Mouse (Mus musculus) neural tube, embryonic 14.5 days (tissue): ENCODE results near the gene 4930402H24Rik. TPM values are rescaled to one million over a fixed set of nuclear protein-coding genes. Genes with fewer than 3 reads are reported as not detected.

Experiments
- ATAC-seq: fragments of 200-750 bp; cut with Nextera tagmentation; 2 replicates; pipeline ENCODE4 v1.8.0; 2017; ENCODE audit warnings: low read depth, mild to moderate bottlenecking, moderate TSS enrichment, moderate library complexity
- H3K27ac ChIP-seq: fragments of 300-500 bp; sonication (generic); 2 replicates; pipeline ENCODE4 v1.5.1; 2014; ENCODE audit warnings: low read depth, mild to moderate bottlenecking, control low read depth, low read length, moderate library complexity, mixed read lengths
- H3K27me3 ChIP-seq: fragments of 300-500 bp; sonication (generic); 2 replicates; pipeline ENCODE4 v1.6.1; 2014; ENCODE audit warnings: low read length; ENCODE audit not compliant: control insufficient read depth, insufficient read depth
- H3K36me3 ChIP-seq: fragments of 300-500 bp; sonication (generic); 2 replicates; pipeline ENCODE4 v1.6.1; 2014; ENCODE audit warnings: low read length, mixed read lengths; ENCODE audit not compliant: control insufficient read depth, insufficient read depth
- H3K4me1 ChIP-seq: fragments of 300-500 bp; sonication (generic); 2 replicates; pipeline ENCODE4 v1.6.1; 2014; ENCODE audit warnings: low read length; ENCODE audit not compliant: control insufficient read depth, insufficient read depth
- H3K4me2 ChIP-seq: fragments of 300-500 bp; sonication (generic); 2 replicates; pipeline ENCODE4 v1.6.1; 2014; ENCODE audit warnings: mild to moderate bottlenecking, low read depth, low read length, control low read depth
- H3K4me3 ChIP-seq: fragments of 300-500 bp; sonication (generic); 2 replicates; pipeline ENCODE4 v1.5.1; 2014; ENCODE audit warnings: low read depth, low read length, control low read depth, mixed read lengths
- H3K9ac ChIP-seq: fragments of 300-500 bp; sonication (generic); replicated peaks from 2 replicates; pipeline ENCODE4 v1.6.1; 2014; ENCODE audit warnings: low read depth, mild to moderate bottlenecking, control low read depth, low read length, mixed read lengths
- H3K9me3 ChIP-seq: fragments of 300-500 bp; sonication (generic); 2 replicates; pipeline ENCODE4 v1.6.1; 2016; ENCODE audit warnings: low read length; ENCODE audit not compliant: control insufficient read depth
- WGBS: fragments of 180-500 bp; shearing (Covaris S2); extraction: QIAGEN DNeasy Blood & Tissue Kit; methylation state at CpG from one replicate; pipeline ENCODE4 v1.1.7; 2014; 5-methylcytosine and 5-hydroxymethylcytosine counted together
- polyA plus RNA-seq: library from polyadenylated mRNA; unstranded; fragments of >200 nt; fragmentation: Nextera tagmentation; extraction: Ambion mirVana; gene quantifications from 2 replicates; pipeline ENCODE4 v1.2.1, GENCODE M21; 2014

The 4930402H24Rik gene
- polyA plus RNA-seq, 1 experiment from 2014 or later, result 109 TPM

DNA sequence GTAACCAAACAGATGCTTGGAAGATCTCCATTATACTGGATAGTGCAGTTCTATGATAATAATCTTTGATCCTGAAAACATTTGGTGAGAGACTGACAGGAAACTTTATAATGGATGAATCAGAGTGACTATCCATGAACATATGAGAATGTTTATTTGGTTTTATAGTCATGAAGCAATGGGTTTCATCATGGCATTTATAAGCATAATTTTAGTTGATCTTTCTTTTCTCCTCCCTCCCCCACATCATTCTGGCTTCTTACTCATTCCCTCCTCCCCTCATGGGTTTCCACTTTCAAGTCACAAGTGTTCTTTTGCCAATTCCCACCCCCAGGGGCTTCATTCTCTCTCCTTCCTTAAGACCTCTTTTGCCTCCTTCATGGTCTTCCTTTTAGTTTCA, 19.2 kb downstream of the 4930402H24Rik start:
- ATAC-seq, result no peak
- H3K9ac ChIP-seq, result no peak overlapping the region
- no peak overlapping the region for H3K4me2 ChIP-seq

DNA sequence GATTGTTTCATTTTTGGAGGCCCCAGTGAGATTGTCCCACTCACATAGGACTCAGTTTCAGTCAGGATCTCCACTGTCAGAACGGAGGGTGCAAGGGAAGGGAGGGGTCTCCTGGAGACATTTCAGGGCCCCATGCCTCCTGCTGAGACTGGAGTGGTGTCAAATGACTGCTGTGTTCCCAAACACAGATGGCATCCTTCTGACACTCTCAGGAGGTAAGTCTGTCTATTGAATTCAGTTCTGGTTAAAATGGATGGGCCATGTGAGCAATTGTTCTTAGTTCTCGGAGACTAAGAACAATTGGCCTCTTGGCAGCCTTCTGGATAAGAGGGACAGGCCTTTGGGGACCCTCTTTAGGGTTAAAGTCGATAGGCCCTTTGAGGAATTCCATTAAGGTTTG, 28.8 kb downstream of the 4930402H24Rik start:
- WGBS, result 37% methylated on average over 3 of the region's 3 CpGs
- Histone ChIP-seq H3K4me3 (no peak overlapping the region), H3K27me3 (no peaks in the 10 kb centered on the region), H3K9me3 (no peaks in the 10 kb centered on the region), H3K4me2 (no peak overlapping the region), H3K9ac (no peak overlapping the region), H3K4me1 (no peaks in the 10 kb centered on the region), H3K27ac (no peak overlapping the region), H3K36me3 (no peaks in the 10 kb centered on the region)
- ATAC-seq, result no peak

More for the DNA sequence above, 19.2 kb downstream of the 4930402H24Rik start:
- H3K4me1 ChIP-seq, result no peaks in the 10 kb centered on the region
- no peaks in the 10 kb centered on the region for H3K9me3 ChIP-seq
- no peak overlapping the region for H3K4me3 ChIP-seq
- H3K27ac ChIP-seq, result no peak overlapping the region
- no peaks in the 10 kb centered on the region for H3K27me3 ChIP-seq
- no peaks in the 10 kb centered on the region for H3K36me3 ChIP-seq

GRCm38 (mm10) chr2:130870916-130871315, 35.3 kb downstream of the 4930402H24Rik start:
- H3K9ac ChIP-seq, result no peak overlapping the region
- 72% methylated on average over 5 of the region's 5 CpGs for WGBS
- no peak overlapping the region for H3K27ac ChIP-seq
- H3K27me3 ChIP-seq, result no peaks in the 10 kb centered on the region
- no peaks in the 10 kb centered on the region for H3K4me1 ChIP-seq
- no peak for ATAC-seq
- H3K36me3 ChIP-seq, result no peaks in the 10 kb centered on the region
- no peaks in the 10 kb centered on the region for H3K9me3 ChIP-seq
- H3K4me3 ChIP-seq, result no peak overlapping the region
- H3K4me2 ChIP-seq, result no peak overlapping the region

DNA sequence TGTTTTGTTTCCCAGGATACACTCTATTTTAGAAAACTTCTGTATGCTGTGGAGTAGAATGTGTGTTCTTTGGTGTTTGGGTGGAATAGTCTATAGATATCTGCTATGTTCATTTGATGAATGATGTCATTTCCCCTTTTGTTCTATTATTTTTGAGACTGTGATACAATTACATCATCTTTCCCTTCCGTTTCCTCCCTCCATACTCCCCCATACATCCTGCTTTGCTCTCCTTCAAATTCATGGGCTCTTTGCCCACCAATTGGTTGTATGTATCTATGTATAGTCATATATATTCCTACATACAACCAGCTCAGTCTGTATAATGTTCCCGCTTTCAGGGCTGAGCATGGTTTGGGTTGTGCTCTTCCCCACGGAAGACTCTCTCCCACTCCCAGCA, 44.1 kb downstream of the 4930402H24Rik start:
- no peak overlapping the region for H3K4me3 ChIP-seq
- H3K27me3 ChIP-seq, result no peaks in the 10 kb centered on the region
- ATAC-seq, result no peak
- no peaks in the 10 kb centered on the region for H3K9me3 ChIP-seq
- WGBS, result 85% methylated on average over 3 of the region's 3 CpGs
- no peaks in the 10 kb centered on the region for H3K36me3 ChIP-seq
- H3K27ac ChIP-seq, result no peak overlapping the region
- H3K4me2 ChIP-seq, result no peak overlapping the region
- no peak overlapping the region for H3K9ac ChIP-seq
- no peaks in the 10 kb centered on the region for H3K4me1 ChIP-seq

DNA sequence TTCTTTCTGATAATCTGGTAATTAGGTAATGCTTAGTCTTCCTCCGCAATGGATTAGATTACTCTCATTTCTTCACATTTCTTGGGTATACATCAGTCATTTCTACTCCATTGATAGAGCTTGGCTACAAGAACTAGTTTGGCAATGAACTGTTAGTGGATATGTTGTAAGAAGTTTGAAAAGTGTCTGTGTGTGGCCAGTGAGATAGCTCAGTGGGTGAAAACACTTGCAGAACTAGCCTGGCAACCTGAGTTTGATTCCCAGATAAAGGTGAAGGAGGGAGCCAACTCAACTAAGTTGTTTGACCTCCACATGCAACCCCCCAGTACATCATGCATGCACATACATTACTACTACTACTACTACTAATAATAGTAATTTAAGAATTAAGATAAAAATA, 53.2 kb downstream of the 4930402H24Rik start:
- H3K9me3 ChIP-seq, result no peaks in the 10 kb centered on the region
- H3K27me3 ChIP-seq, result no peaks in the 10 kb centered on the region
- H3K36me3 ChIP-seq, result no peaks in the 10 kb centered on the region
- no peak overlapping the region for H3K9ac ChIP-seq
- no peak overlapping the region for H3K4me2 ChIP-seq
- H3K4me1 ChIP-seq, result no peaks in the 10 kb centered on the region
- WGBS, result 88% methylated on average over 1 of the region's 1 CpGs
- ATAC-seq, result no peak
- H3K4me3 ChIP-seq, result no peak overlapping the region
- H3K27ac ChIP-seq, result no peak overlapping the region

DNA sequence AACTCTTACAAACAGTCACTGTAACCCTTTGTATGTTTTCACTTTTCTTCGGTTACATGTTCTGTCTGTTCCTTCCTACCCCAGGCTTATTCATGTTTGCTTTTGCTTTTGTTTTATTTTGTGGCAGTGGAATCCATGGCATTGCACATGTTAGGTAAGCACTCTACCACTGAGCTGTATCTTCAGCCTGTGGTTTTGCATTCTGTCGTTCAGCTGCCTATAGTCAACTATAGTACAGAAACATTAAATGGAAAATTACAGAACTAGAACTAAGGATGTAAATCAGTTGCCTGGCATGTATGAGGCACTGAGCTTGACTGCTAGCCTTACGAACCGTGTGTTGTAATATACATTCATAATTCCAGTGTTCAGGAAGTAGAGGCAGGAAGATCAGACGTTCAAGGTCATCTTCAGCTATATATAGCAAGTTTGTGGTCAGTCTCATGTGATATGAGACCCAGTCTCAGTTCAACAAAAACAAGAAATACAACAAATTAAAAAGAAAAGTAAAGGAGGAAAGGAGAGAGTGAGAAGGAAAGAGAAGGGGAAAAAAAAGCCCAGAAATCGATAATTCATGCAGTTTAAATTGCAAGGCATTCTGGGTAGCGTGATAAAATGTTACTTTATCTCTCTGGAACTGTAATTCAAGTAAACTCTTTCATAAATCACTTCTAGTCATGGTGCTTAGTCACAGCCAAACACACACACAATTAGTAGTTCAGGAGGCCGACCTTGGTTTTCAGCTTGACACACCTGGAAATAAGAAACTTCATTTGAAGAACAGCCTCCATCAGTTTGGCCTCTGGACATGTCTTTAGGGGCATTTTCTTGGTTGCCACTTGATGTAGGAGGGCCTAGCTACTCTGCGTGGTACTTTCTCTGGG, 54.6 kb downstream of the 4930402H24Rik start:
- Histone ChIP-seq H3K27me3 (no peaks in the 10 kb centered on the region), H3K4me1 (no peaks in the 10 kb centered on the region), H3K9me3 (no peaks in the 10 kb centered on the region), H3K4me3 (no peak overlapping the region), H3K36me3 (no peaks in the 10 kb centered on the region), H3K9ac (no peak overlapping the region), H3K4me2 (no peak overlapping the region), H3K27ac (no peak overlapping the region)
- 86% methylated on average over 9 of the region's 9 CpGs for WGBS
- ATAC-seq, result no peak

GRCm38 (mm10) chr2:130849688-130850087, 56.5 kb downstream of the 4930402H24Rik start:
- no peaks in the 10 kb centered on the region for H3K27me3 ChIP-seq
- no peak for ATAC-seq
- H3K36me3 ChIP-seq, result no peaks in the 10 kb centered on the region
- no peaks in the 10 kb centered on the region for H3K9me3 ChIP-seq
- no peak overlapping the region for H3K4me2 ChIP-seq
- no peak overlapping the region for H3K9ac ChIP-seq
- H3K27ac ChIP-seq, result no peak overlapping the region
- no peak overlapping the region for H3K4me3 ChIP-seq
- no peaks in the 10 kb centered on the region for H3K4me1 ChIP-seq
- 84% methylated on average over 4 of the region's 4 CpGs for WGBS

- H3K4me3 ChIP-seq, result no peak overlapping the region
- no peak overlapping the region for H3K27ac ChIP-seq
- H3K9me3 ChIP-seq, result no peaks in the 10 kb centered on the region
- H3K4me1 ChIP-seq, result no peaks in the 10 kb centered on the region
- WGBS, result 87% methylated on average over 4 of the region's 4 CpGs
- no peaks in the 10 kb centered on the region for H3K36me3 ChIP-seq
- H3K4me2 ChIP-seq, result no peak overlapping the region
- H3K9ac ChIP-seq, result no peak overlapping the region
- ATAC-seq, result no peak
- no peaks in the 10 kb centered on the region for H3K27me3 ChIP-seq
Measured at GRCm38 (mm10) chr2:130848313-130848712, 57.9 kb downstream of the 4930402H24Rik start.

DNA sequence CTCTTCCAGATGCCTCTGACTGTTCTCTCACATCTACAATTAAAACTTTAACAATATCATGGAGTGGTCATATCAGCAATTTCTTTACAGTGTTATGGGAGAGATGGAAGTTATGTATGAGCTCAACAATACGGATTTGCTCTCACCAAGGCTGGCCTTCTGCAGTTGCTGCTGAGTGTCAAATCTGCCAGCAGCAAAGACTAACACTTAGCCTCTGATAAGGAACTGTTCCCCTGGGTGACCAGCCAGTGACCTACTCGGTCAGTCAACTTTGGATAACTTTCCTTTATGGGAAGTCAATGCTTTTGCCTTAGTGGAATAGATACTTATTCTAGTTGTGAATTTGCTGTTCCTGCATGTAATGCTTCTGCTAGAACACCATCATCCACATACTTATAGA, 62.6 kb downstream of the 4930402H24Rik start:
- Histone ChIP-seq H3K27me3 (peaks cover 2% of the 10 kb centered on the region; the same call in 1 of the 2 replicates), H3K9me3 (no peaks in the 10 kb centered on the region), H3K4me3 (no peak overlapping the region), H3K27ac (no peak overlapping the region), H3K4me1 (peaks cover 4% of the 10 kb centered on the region; the same call in 1 of the 2 replicates), H3K36me3 (no peaks in the 10 kb centered on the region), H3K9ac (no peak overlapping the region), H3K4me2 (no peak overlapping the region)
- ATAC-seq, result no peak
- 76% methylated on average over 2 of the region's 2 CpGs for WGBS
